Mouse (Mus musculus) ES-E14 (cell line): ENCODE results near the gene Dchs1.

Source experiments
- HCFC1 ChIP-seq: IDR thresholded peaks from 2 replicates; pipeline ENCODE4 v1.6.1; 2012; ENCODE audit warnings: low read length, inconsistent platforms, borderline replicate concordance; ENCODE audit not compliant: insufficient read depth
- ZNF384 ChIP-seq: IDR thresholded peaks from 2 replicates; pipeline ENCODE4 v1.6.1; 2012; ENCODE audit warnings: low read depth, low read length, inconsistent platforms

DNA sequence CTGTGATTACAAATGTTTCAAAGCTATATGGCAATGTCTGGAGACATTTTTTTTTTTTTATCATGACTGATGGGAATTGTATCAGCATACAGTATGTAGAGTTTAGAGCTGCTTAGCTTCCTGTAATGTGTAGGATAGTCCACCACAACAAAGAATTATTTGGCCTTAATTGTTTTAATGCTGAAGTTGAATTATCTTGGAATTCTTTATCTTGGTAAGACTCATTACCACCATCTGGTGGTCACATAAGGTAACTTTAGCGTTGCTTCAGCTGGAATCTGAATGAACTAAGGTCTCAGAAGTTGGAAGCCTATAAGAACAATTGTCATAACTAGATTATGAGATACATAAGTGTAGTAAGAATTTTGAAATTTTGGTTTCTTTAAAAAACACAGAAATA is 31.0 kb upstream of the Dchs1 start:
- TF ChIP-seq HCFC1 = no peak
- no peak for TF ChIP-seq ZNF384
